Mouse (Mus musculus) bone marrow, adult 2 months (tissue): ENCODE measurements at regions not wholly inside any gene's neighbourhood (a gene's known extent, or its start where the extent isn't known, plus 50 kb on each side); places are given as distances from the start of the nearest gene placed in this dataset.

Source experiments
- H3K27ac ChIP-seq: fragments of 200-500 bp; 2 replicates; pipeline ENCODE4 v1.5.1; 2012; ENCODE audit warnings: low read depth, mild to moderate bottlenecking, control low read depth, inconsistent platforms, low read length; ENCODE audit not compliant: control insufficient read depth, poor library complexity, insufficient read depth
- H3K4me1 ChIP-seq: fragments of 200-500 bp; 2 replicates; pipeline ENCODE4 v1.6.1; 2011; ENCODE audit warnings: low read length; ENCODE audit not compliant: control insufficient read depth, insufficient read depth
- H3K4me3 ChIP-seq: fragments of 200-500 bp; replicated peaks from 2 replicates; pipeline ENCODE3; 2011; ENCODE audit warnings: mild to moderate bottlenecking, low read depth, low read length, control low read depth; ENCODE audit not compliant: control insufficient read depth
- CTCF ChIP-seq: fragments of 200-500 bp; IDR thresholded peaks from 2 replicates; pipeline ENCODE4 v1.5.1; 2011; ENCODE audit warnings: low read length, control low read depth; ENCODE audit not compliant: control insufficient read depth, insufficient read depth
- POLR2A ChIP-seq: fragments of 200-500 bp; IDR thresholded peaks from 2 replicates; pipeline ENCODE4 v1.6.1; 2011; ENCODE audit warnings: low read depth, mild to moderate bottlenecking, control low read depth, low read length, borderline replicate concordance; ENCODE audit not compliant: control insufficient read depth
- WGBS: fragments of 180-500 bp; shearing (Covaris S2); methylation state at CpG from one replicate; pipeline ENCODE4 v1.1.7; 2018; 5-methylcytosine and 5-hydroxymethylcytosine counted together

- TF ChIP-seq CTCF (no peak), POLR2A (no peak)
- no peaks in the 10 kb centered on the region for H3K4me1 ChIP-seq
- WGBS: 72% methylated on average over 6 of the region's 6 CpGs
- H3K4me3 ChIP-seq: no peak overlapping the region
- H3K27ac ChIP-seq: no peak overlapping the region
Measured at GRCm38 (mm10) chr17:4265471-4265870, 569.4 kb upstream of the Nox3 start.

GRCm38 (mm10) chr17:4265946-4266345 lies 569.9 kb upstream of the Nox3 start:
- 37% methylated on average over 6 of the region's 6 CpGs for WGBS
- H3K4me3 ChIP-seq: no peak overlapping the region
- TF ChIP-seq CTCF: no peak
- no peak for TF ChIP-seq POLR2A
- no peaks in the 10 kb centered on the region for H3K4me1 ChIP-seq
- no peak overlapping the region for H3K27ac ChIP-seq

- Histone ChIP-seq H3K27ac (no peak overlapping the region), H3K4me3 (no peak overlapping the region), H3K4me1 (no peaks in the 10 kb centered on the region)
- TF ChIP-seq POLR2A (no peak), CTCF (no peak)
- WGBS: 19% methylated on average over 5 of the region's 5 CpGs
Measured at GRCm38 (mm10) chr17:4266487-4266886, 570.4 kb upstream of the Nox3 start.

- 75% methylated on average over 5 of the region's 5 CpGs for WGBS
- Histone ChIP-seq H3K4me3 (no peak overlapping the region), H3K27ac (no peak overlapping the region), H3K4me1 (no peaks in the 10 kb centered on the region)
- TF ChIP-seq POLR2A (no peak), CTCF (no peak)
Measured at GRCm38 (mm10) chr17:4268380-4268779, 572.3 kb upstream of the Nox3 start.

GRCm38 (mm10) chr17:4272456-4272855 lies 576.4 kb upstream of the Nox3 start:
- Histone ChIP-seq H3K4me3 (no peak overlapping the region), H3K27ac (no peak overlapping the region), H3K4me1 (no peaks in the 10 kb centered on the region)
- TF ChIP-seq CTCF (no peak), POLR2A (no peak)
- WGBS: 77% methylated on average over 5 of the region's 5 CpGs

- Histone ChIP-seq H3K27ac (no peak overlapping the region), H3K4me1 (no peaks in the 10 kb centered on the region; the same call in 1 of the 2 replicates), H3K4me3 (no peak overlapping the region)
- WGBS: 3% methylated on average over 4 of the region's 4 CpGs
- TF ChIP-seq CTCF: no peak
- TF ChIP-seq POLR2A: no peak
Measured at GRCm38 (mm10) chr17:4276722-4277121, 580.7 kb upstream of the Nox3 start.

- no peak for TF ChIP-seq CTCF
- no peak for TF ChIP-seq POLR2A
- no peak overlapping the region for H3K4me3 ChIP-seq
- no peak overlapping the region for H3K27ac ChIP-seq
- H3K4me1 ChIP-seq: no peaks in the 10 kb centered on the region; the same call in 1 of the 2 replicates
- 47% methylated on average over 4 of the region's 4 CpGs for WGBS
Measured at GRCm38 (mm10) chr17:4278239-4278827, 582.3 kb upstream of the Nox3 start.

- TF ChIP-seq CTCF: no peak
- no peak overlapping the region for H3K4me3 ChIP-seq
- WGBS: 81% methylated on average over 5 of the region's 5 CpGs
- H3K27ac ChIP-seq: no peak overlapping the region
- H3K4me1 ChIP-seq: no peaks in the 10 kb centered on the region; the same call in 1 of the 2 replicates
Measured at GRCm38 (mm10) chr17:4281451-4281850, 585.4 kb upstream of the Nox3 start.

- TF ChIP-seq CTCF (no peak), POLR2A (no peak)
- Histone ChIP-seq H3K27ac (no peak overlapping the region), H3K4me1 (no peaks in the 10 kb centered on the region), H3K4me3 (no peak overlapping the region)
- 68% methylated on average over 2 of the region's 2 CpGs for WGBS
Measured at GRCm38 (mm10) chr17:4291418-4291817, 595.4 kb upstream of the Nox3 start.
